Mouse (Mus musculus): ENCODE data around the gene Vmn1r117. TPM values are rescaled to one million over a fixed set of nuclear protein-coding genes. Genes with fewer than 3 reads are reported as not detected.
"Not testable (repeated sequence)": the region's sequence is repeated elsewhere in the genome, so short reads cannot be mapped to it uniquely, and the experiment has no call there.

Gene Vmn1r117
- polyA plus RNA-seq (2014; fragmentation: Nextera tagmentation; extraction: Ambion mirVana): not detected in 2 replicates

DNA sequence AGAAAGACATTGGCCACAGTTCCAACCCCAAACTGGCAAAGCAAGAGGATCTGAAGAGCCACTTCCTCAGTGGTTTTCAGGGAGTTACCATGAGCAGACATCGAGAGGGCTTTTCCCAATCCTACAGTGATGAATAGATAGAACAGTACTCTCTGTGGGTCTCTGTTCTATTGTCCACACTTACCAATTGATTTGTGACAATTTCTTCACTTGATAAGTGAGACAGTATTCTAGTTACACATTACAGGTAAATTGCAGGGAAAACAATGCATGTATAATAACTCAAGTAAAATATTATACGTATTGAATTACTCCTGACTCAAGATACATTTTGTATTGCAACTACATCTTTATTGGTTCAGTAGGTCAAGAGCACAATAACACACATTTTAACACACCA is at the start of gene Vmn1r117:
TSS of gene Vmn1r117 (minus strand) at position 101 of the 400 bp plus-strand sequence.
- not testable (repeated sequence) for H3K27ac ChIP-seq (replicated peaks; ENCODE audit: low read depth, low read length); H3K9me3 ChIP-seq (ENCODE audit: control insufficient read depth, low read length); H3K4me3 ChIP-seq (replicated peaks; ENCODE audit: low read depth, low read length); H3K4me1 ChIP-seq (ENCODE audit: control insufficient read depth, insufficient read depth, low read length); H3K4me2 ChIP-seq (ENCODE audit: low read length); H3K9ac ChIP-seq (replicated peaks; ENCODE audit: low read length); H3K36me3 ChIP-seq (ENCODE audit: control insufficient read depth, insufficient read depth, low read length); DNase-seq; ATAC-seq (ENCODE audit: low FRiP score, low TSS enrichment); H3K27me3 ChIP-seq (ENCODE audit: control insufficient read depth, insufficient read depth, low read length)
- WGBS: no CpG with 5 or more reads among the region's 2 CpGs

DNA sequence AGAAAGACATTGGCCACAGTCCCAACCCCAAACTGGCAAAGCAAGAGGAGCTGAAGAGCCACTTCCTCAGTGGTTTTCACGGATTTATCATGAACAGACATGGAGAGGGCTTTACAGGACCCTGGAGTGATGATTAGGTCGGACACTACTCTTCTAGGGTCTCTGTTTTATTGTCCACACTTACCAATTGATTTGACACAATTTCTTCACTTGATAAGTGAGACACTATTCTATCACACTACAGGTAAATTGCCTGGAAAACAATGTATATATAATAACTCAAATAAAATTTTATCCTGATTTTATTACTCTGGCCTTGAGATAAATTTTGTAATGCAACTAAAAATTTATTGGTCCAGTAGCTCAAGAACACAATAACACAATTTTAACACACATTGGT is 28.3 kb upstream of the Vmn1r117 start, which contains the start of gene Vmn1r118:
TSS of gene Vmn1r118 (minus strand) at position 101 of the 400 bp plus-strand sequence.
- not testable (repeated sequence) for H3K36me3 ChIP-seq (ENCODE audit: control insufficient read depth, insufficient read depth, low read length); H3K4me2 ChIP-seq (ENCODE audit: low read length); H3K4me3 ChIP-seq (replicated peaks; ENCODE audit: low read depth, low read length); ATAC-seq (ENCODE audit: low FRiP score, low TSS enrichment); H3K4me1 ChIP-seq (ENCODE audit: control insufficient read depth, insufficient read depth, low read length); H3K27me3 ChIP-seq (ENCODE audit: control insufficient read depth, insufficient read depth, low read length); H3K27ac ChIP-seq (replicated peaks; ENCODE audit: low read depth, low read length); DNase-seq; H3K9me3 ChIP-seq (ENCODE audit: control insufficient read depth, low read length); H3K9ac ChIP-seq (replicated peaks; ENCODE audit: low read length)
- WGBS: no CpG with 5 or more reads among the region's 2 CpGs

DNA sequence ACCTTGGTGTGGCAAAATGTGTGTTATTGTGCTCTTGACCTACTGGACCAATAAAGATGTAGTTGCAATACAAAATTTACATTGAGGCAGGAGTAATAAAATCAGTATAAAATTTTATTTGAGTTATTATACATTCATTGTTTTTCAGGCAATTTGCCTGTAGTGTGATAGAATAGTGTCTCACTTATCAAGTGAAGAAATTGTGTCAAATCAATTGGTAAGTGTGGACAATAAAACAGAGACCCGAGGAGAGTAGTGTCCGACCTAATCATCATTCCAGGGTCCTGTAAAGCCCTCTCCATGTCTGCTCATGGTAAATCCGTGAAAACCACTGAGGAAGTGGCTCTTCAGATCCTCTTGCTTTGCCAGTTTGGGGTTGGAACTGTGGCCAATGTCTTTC is 12.0 kb downstream of the Vmn1r117 start, which contains the start of gene Vmn1r116:
TSS of gene Vmn1r116 (plus strand) at position 301 of the 400 bp plus-strand sequence.
- not testable (repeated sequence) for H3K9me3 ChIP-seq (ENCODE audit: control insufficient read depth, low read length); H3K27me3 ChIP-seq (ENCODE audit: control insufficient read depth, insufficient read depth, low read length); H3K4me3 ChIP-seq (replicated peaks; ENCODE audit: low read depth, low read length); H3K36me3 ChIP-seq (ENCODE audit: control insufficient read depth, insufficient read depth, low read length); H3K4me2 ChIP-seq (ENCODE audit: low read length); H3K9ac ChIP-seq (replicated peaks; ENCODE audit: low read length); H3K4me1 ChIP-seq (ENCODE audit: control insufficient read depth, insufficient read depth, low read length); DNase-seq; ATAC-seq (ENCODE audit: low FRiP score, low TSS enrichment); H3K27ac ChIP-seq (replicated peaks; ENCODE audit: low read depth, low read length)
- 61% methylated on average over 3 of the region's 3 CpGs for WGBS

DNA sequence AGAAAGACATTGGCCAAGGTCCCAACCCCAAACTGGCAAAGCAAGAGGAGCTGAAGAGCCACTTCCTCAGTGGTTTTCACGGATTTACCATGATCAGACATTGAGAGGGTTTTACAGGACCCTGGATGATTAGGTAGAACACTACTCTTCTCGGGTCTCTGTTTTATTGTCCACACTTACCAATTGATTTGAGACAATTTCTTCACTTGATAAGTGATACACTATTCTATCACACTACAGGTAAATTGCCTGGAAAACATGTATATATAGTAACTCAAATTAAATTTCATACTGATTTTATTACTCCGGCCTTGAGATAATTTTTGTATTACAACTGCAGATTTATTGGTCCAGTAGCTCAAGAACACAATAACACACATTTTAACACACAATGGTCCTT is 39.0 kb downstream of the Vmn1r117 start, which contains the start of gene Vmn1r115:
TSS of gene Vmn1r115 (minus strand) at position 101 of the 400 bp plus-strand sequence.
- H3K27ac ChIP-seq (replicated peaks; ENCODE audit: low read depth, low read length); H3K4me2 ChIP-seq (ENCODE audit: low read length); H3K27me3 ChIP-seq (ENCODE audit: control insufficient read depth, insufficient read depth, low read length); H3K9me3 ChIP-seq (ENCODE audit: control insufficient read depth, low read length); H3K36me3 ChIP-seq (ENCODE audit: control insufficient read depth, insufficient read depth, low read length); H3K4me1 ChIP-seq (ENCODE audit: control insufficient read depth, insufficient read depth, low read length); H3K4me3 ChIP-seq (replicated peaks; ENCODE audit: low read depth, low read length); H3K9ac ChIP-seq (replicated peaks; ENCODE audit: low read length); ATAC-seq (ENCODE audit: low FRiP score, low TSS enrichment); DNase-seq: not testable (repeated sequence)
- 92% methylated on average over 1 of the region's 3 CpGs for WGBS

Other genes starting within 250 kb of the Vmn1r117 start
- not detected in 2 replicates for gene Vmn1r107, start 215.2 kb downstream of the Vmn1r117 start, polyA plus RNA-seq (2014; fragmentation: Nextera tagmentation; extraction: Ambion mirVana)
- not detected in 2 replicates for gene Vmn1r111, start 180.9 kb downstream of the Vmn1r117 start, polyA plus RNA-seq (2014; fragmentation: Nextera tagmentation; extraction: Ambion mirVana)
- not detected in 2 replicates for gene Gm10668, start 153.5 kb downstream of the Vmn1r117 start, polyA plus RNA-seq (2014; fragmentation: Nextera tagmentation; extraction: Ambion mirVana)
- not detected in 2 replicates for gene Vmn1r112, start 112.9 kb downstream of the Vmn1r117 start, polyA plus RNA-seq (2014; fragmentation: Nextera tagmentation; extraction: Ambion mirVana)
- not detected in 2 replicates for gene Vmn1r113, start 96.8 kb downstream of the Vmn1r117 start, polyA plus RNA-seq (2014; fragmentation: Nextera tagmentation; extraction: Ambion mirVana)
- not detected in 2 replicates for gene Vmn1r114, start 71.9 kb downstream of the Vmn1r117 start, polyA plus RNA-seq (2014; fragmentation: Nextera tagmentation; extraction: Ambion mirVana)
- gene Vmn1r115, start 39.1 kb downstream of the Vmn1r117 start, polyA plus RNA-seq (2014; fragmentation: Nextera tagmentation; extraction: Ambion mirVana): not detected in 2 replicates
- not detected in 2 replicates for gene Vmn1r116, start 11.9 kb downstream of the Vmn1r117 start, polyA plus RNA-seq (2014; fragmentation: Nextera tagmentation; extraction: Ambion mirVana)
- not detected in 2 replicates for gene Vmn1r118, start 28.2 kb upstream of the Vmn1r117 start, polyA plus RNA-seq (2014; fragmentation: Nextera tagmentation; extraction: Ambion mirVana)
- not detected in 2 replicates for gene Vmn1r119, start 128.3 kb upstream of the Vmn1r117 start, polyA plus RNA-seq (2014; fragmentation: Nextera tagmentation; extraction: Ambion mirVana)
- not detected in 2 replicates for gene Vmn1r120, start 169.7 kb upstream of the Vmn1r117 start, polyA plus RNA-seq (2014; fragmentation: Nextera tagmentation; extraction: Ambion mirVana)
- not detected in 2 replicates for gene Vmn1r121, start 214.4 kb upstream of the Vmn1r117 start, polyA plus RNA-seq (2014; fragmentation: Nextera tagmentation; extraction: Ambion mirVana)

Data from midbrain, embryonic 14.5 days (tissue).